Mouse (Mus musculus) bone marrow, adult 2 months (tissue): Measurements from ENCODE around the gene Mical3.

Experiments used
- CTCF ChIP-seq: fragments of 200-500 bp; IDR thresholded peaks from 2 replicates; pipeline ENCODE4 v1.5.1; 2011; ENCODE audit warnings: low read length, control low read depth; ENCODE audit not compliant: control insufficient read depth, insufficient read depth
- POLR2A ChIP-seq: fragments of 200-500 bp; IDR thresholded peaks from 2 replicates; pipeline ENCODE4 v1.6.1; 2011; ENCODE audit warnings: low read depth, mild to moderate bottlenecking, control low read depth, low read length, borderline replicate concordance; ENCODE audit not compliant: control insufficient read depth

DNA sequence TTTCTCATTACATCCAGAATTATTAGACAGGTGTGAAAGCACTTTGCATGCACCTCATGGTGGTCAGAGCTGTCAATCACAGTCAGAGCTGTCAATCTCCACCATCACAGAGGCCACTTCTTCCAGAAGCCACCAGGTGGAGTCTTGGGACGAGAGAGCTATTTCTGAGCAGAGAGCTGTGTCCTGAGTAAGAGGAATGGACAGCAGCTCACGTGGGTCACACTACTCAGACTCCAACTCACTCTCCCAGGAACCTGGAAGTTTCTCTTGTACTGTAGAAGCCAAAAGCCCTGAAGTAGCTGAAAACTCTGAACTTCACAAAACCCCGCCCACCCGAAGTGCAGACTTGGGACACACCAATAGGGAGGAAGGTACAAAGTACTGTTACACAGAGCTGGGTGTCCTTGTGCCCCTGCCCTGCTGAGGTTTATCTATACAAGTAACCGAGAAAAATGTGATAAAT, 227.3 kb downstream of the Mical3 start:
- TF ChIP-seq POLR2A (no peak), CTCF (peak; percentile 72)
